Mouse (Mus musculus): ENCODE measurements at regions not wholly inside any gene's neighbourhood (a gene's known extent, or its start where the extent isn't known, plus 50 kb on each side); places are given as distances from the start of the nearest gene placed in this dataset.
"Not testable (repeated sequence)": the region's sequence is repeated elsewhere in the genome, so short reads cannot be mapped to it uniquely, and the experiment has no call there.

DNA sequence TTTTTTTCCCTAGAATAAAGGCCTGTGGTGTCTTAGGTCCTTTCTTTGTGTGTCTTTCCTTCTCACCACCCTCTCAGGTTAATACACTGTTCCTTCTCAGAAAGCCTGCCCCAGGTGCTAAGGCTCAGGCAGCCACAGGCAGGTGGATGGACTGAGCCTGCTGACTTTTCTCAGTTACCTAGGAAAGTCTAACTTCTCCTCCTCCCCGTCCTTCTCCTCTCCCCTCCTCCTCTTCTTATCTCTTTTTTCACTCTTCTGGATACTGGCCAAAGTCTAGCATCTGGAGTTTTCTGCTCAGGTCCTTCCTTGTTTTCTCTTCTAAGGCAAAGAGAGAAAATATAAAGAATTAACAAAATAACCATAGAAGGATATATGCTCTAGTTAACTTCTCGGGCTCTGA lies 260.5 kb downstream of the Dad1 start:
- DNase-seq (ENCODE audit: low read depth), result no peak

GRCm38 (mm10) chr14:53992712-53993286 lies 261.1 kb downstream of the Dad1 start:
- DNase-seq (ENCODE audit: low read depth), result no peak

- no peak for DNase-seq (ENCODE audit: low read depth)
These were observed 262.5 kb downstream of the Dad1 start for GRCm38 (mm10) chr14:53991390-53991789.

GRCm38 (mm10) chr14:53980771-53981170 lies 273.1 kb downstream of the Dad1 start:
- DNase-seq (ENCODE audit: low read depth), result no peak

DNA sequence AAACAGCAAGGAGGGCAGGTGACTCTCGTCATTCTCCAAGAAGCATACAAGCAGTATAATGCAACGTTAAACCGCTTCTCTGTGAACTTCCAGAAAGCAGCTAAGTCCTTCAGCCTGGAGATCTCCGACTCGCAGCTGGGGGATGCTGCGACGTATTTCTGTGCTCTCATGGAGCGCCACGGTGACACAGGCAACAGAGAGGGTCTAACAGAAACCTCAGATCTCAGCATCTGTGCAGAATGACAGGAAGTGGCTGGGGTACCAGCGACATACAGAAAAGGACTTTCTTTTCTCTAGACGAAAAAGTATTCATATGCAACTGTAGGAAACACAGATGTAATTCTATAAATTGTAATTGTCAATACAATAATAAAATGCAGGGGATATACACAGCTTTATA lies 292.5 kb downstream of the Dad1 start:
- DNase-seq (ENCODE audit: low read depth), result not testable (repeated sequence)

DNA sequence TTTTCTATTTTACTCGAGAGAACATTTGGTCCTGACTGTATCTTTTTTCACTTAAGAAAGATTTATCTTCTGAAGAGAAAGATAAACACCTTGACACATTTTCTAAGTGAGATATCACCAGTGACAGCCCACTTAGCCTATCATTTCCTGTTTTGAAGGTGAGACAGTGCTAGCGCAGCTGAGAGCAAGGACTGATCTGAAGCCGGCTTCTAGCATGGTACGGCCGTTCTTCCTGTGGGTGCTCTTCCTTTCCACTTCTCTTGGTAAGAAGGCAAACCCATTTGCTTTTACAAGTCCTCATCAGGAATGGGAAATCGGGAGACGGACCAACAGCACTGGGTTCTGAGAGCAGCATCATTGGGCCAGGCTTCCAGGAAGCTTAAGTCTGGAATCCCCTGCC lies 293.1 kb downstream of the Dad1 start:
- DNase-seq (ENCODE audit: low read depth), result peak; percentile 3

DNA sequence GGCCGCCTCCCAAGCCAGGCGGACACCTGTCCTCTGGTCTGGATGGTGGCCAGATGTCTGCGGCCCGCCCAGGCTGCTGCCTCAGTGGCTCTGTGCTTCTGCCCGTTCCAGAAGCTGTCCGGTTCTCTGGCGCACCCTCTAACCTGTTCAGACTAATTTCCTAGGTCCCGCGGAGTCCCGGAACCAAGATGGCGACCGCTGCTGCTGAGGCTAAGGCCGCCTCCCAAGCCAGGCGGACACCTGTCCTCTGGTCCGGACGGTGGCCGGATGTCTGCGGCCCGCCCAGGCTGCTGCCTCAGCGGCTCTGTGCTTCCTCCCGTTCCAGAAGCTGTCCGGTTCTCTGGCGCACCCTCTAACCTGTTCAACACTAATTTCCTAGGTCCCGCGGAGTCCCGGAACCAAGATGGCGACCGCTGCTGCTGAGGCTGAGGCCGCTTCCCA lies 318.1 kb downstream of the Dad1 start:
- not testable (repeated sequence) for DNase-seq (ENCODE audit: low read depth)

- not testable (repeated sequence) for DNase-seq (ENCODE audit: low read depth)
These were observed 318.6 kb downstream of the Dad1 start for GRCm38 (mm10) chr14:53935336-53935735.

GRCm38 (mm10) chr14:53910871-53911270 lies 343.0 kb downstream of the Dad1 start:
- DNase-seq (ENCODE audit: low read depth), result no peak

- no peak for DNase-seq (ENCODE audit: low read depth)
These were observed 349.3 kb downstream of the Dad1 start for GRCm38 (mm10) chr14:53904578-53904977.

DNA sequence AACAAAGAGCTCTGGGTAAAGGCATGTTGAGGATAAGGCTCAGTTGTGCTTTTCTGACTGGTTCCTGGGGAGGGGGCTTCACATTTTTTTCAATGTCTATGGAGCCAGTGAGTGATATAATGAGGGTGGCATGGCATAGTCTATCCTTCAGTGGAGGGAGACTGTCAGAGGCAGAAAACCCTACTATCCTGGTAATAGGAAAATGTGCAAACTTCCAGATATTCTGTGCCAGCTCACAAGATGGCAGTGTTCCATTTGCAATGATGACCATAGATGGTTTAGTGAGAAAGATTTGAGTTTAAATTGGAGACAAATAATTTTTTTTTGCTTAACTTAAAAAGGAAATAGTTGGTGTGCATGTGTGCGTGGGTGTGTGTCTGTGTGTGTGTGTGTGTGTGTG lies 352.8 kb downstream of the Dad1 start:
- no peak for DNase-seq (ENCODE audit: low read depth)

DNA sequence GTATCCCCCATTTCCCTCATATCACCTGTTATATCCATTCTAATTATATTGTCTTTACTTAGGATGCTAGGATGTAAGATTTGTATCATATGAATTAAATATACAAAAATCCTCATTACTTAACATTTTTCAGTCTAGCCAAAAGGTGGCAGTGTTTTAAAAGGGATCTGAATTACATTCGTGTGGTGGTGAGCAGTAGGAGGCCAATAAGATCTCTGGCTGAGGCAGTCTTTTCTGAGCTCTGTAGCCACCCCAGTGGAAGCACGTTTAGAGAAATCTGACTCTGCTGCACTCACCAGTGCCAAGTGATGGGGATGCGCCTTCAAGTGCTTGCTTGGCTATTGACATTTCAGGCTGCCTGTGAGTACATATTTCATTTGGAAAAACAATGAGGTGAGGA lies 372.6 kb downstream of the Dad1 start:
- DNase-seq (ENCODE audit: low read depth), result no peak

DNA sequence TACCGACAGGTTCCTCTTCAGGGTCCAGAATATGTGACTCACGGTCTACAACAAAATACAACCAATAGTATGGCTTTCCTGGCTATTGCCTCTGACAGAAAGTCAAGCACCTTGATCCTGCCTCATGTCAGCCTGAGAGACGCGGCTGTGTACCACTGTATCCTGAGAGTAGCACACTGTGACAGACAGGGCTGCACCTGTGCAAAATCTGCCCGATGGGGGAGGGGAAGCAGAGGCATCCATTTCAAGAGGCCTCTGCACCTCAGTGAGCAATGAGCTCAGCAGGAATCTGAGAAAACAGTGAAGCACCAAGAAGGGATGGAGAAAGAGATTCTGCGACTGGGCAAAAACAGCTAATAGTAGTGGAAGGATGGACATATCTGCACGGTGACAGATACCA lies 377.3 kb downstream of the Dad1 start:
- DNase-seq (ENCODE audit: low read depth), result no peak

DNA sequence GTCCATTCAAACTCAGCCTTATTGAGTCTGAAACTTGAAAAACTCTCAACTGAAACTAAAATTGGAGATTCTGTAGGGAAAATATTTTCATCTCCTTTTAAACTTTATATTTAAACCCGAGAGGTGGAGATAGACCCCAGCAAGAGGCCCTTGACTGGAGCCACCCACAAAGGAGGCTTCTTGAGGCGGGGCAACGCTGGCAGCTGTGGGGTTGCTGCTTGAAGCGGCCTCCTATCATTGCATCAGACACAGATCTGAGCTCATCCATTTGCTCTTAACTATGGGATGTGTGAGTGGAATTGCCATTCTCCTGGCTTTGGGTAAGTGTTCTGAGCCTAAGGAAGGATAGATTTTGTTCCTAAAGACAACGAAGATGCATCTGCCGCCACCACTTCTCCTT lies 378.2 kb downstream of the Dad1 start:
- DNase-seq (ENCODE audit: low read depth), result no peak

GRCm38 (mm10) chr14:53847049-53847448 lies 406.9 kb downstream of the Dad1 start:
- no peak for DNase-seq (ENCODE audit: low read depth)

- DNase-seq (ENCODE audit: low read depth), result no peak
These were observed 408.3 kb downstream of the Dad1 start for GRCm38 (mm10) chr14:53845646-53846045.

DNA sequence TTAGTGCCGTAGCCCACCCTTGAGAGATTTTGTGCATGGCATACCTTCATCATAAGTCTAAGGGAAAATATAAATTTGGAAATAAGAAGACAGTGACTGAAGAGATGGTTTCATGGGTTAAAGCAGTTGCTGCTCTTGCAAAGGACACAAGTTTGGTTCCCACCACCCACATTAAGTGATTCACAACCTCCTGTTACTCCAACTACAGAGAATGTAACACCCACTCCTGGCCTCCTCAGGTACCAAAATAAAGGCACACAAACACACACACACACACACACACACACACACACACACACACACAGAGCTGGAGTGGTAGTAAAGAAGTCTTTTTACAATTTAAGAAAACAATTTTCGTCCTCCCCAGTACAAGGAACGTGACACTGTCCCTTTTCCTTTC lies 421.4 kb downstream of the Dad1 start:
- DNase-seq (ENCODE audit: low read depth), result no peak

- no peak for DNase-seq (ENCODE audit: low read depth)
These were observed 422.3 kb downstream of the Dad1 start for GRCm38 (mm10) chr14:53831651-53832050.

DNA sequence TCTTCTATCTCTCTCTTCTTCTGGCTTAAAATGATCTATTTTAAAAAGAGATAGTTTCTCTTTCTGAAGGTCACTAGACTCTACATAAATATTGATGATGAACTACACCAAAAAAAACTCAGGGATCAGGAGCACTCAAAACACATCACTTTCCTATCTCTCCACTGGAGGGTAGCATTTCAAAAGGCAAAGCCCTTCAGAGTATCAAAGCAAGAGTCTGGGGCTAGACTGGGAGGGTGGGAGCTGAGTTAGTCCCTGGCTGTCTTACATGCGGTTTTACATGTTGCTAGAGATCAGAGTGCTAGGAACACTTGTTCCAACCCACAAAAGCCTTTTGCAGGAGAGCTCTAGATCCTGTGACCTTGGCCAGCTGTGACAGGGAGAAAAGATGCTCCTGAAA lies 423.2 kb downstream of the Dad1 start:
- DNase-seq (ENCODE audit: low read depth), result no peak

- no peak for DNase-seq (ENCODE audit: low read depth)
These were observed 427.1 kb downstream of the Dad1 start for GRCm38 (mm10) chr14:53826782-53827181.

DNA sequence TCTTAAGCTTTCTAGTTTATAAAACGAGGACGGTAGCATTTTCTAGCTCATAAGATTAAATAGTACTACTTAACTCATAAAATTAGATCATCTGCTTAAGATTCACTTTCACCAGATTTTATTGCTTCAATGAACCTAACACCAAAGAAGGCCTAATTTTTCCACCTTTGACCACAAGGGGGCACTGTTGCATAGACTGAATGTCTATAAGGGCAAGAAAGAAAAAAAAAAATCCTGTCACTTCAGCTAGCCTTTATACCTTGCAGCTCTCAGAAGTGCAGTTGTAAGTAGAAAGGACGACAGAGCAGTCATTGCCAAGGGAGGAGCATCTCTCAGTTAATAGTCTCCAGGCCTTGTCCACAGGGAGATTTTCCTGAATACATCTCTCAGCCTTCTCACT lies 447.7 kb downstream of the Dad1 start:
- DNase-seq (ENCODE audit: low read depth), result peak; percentile 58

DNA sequence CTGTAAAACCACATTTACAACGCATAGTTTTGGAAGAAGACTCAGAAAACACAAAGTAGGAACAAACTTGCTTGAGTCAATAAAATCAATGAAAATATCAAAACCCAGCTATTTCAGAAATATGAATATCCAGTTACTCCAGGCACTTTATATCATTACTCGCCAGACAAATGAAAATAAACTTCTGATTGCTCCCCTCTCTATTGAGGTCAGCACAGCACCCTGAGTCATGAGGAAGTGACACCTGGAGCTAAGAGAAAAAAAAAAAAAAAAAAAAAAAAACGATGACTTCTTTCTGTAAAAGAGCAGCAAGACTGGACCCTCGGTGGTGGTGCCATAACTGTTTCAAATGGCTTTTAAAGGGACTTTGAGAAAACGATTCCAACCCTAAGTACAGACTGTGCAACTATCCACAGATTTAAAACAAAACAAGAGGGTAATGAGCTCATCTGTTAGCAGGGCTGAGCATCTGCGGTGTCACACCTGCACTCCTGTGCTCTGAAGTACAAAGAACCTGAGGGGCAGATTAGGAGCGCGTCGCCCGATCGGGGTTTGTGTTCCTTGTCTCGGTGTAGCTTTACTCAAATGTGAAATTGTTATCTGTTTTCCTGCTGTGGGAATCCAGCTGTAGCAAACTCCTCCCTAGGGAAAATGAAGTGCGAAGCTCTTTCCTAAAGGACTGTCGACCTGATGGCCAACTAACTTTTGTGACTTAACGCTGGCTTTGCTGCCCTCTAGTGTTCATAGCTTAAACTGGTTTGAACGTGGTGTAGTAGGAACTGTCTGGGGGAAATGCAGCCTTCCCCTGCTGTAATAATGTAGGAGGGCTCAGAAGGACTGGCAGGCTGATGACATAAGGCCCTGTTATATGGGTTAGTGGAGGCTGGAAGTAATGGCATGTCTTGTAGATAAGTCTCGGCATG lies 449.9 kb downstream of the Dad1 start:
- DNase-seq (ENCODE audit: low read depth), result peak; percentile 54

DNA sequence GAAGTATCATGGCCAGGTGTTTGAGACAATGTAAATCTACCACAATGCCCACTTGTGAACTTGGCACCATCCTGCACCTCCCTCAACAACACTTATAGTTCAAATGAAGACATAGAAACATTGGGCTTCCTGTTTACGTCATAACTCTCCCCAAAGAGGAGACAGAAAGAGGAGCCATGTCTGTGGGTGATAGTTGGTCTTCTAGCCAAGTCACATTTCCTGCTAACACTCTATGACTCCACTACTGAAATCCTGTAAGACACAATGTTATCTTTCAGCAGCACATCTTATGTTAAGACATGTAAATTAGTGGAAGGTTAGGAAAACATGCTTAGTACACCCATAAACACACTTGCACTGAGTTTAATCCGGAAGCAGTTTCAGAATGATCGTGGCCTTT lies 451.4 kb downstream of the Dad1 start:
- DNase-seq (ENCODE audit: low read depth), result peak; percentile 18
